Mouse (Mus musculus): ENCODE data around the gene Pid1. TPM values are rescaled to one million over a fixed set of nuclear protein-coding genes. Genes with fewer than 3 reads are reported as not detected.

Gene Pid1
- polyA plus RNA-seq, 1 experiment from 2014 or later, result 15.8 TPM

DNA sequence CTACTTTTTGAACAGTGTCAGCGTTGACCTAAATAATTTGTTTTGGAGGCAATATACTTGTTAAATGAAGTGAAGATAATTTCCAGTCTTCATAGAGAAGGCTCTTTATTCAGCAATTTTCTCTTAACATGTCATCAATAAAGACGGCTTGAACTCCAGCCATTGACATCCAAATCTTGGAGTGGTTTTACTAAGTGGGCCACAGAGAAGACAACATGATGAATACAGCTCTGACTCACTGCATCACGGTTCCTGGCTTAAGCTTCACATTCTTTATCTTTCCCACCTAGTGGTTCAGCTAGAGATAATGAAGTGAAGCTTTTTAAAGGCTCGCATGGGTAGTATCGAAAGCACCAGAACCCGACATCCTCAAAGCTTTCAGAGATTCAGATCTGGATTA, 276.7 kb downstream of the Pid1 start:
- DNase-seq (ENCODE audit: low spot score), result no peak
- 47% methylated on average over 6 of the region's 6 CpGs for WGBS
- Histone ChIP-seq H3K4me1 (replicated peaks; ENCODE audit: control insufficient read depth, insufficient read depth) (no peaks in the 10 kb centered on the region), H3K4me3 (ENCODE audit: low read depth, low read length) (no peak overlapping the region), H3K27me3 (ENCODE audit: control insufficient read depth, insufficient read depth, low read length) (no peaks in the 10 kb centered on the region), H3K27ac (replicated peaks) (no peak overlapping the region), H3K36me3 (ENCODE audit: control insufficient read depth, insufficient read depth, low read length) (no peaks in the 10 kb centered on the region), H3K9me3 (ENCODE audit: control insufficient read depth, low read length) (no peaks in the 10 kb centered on the region), H3K4me2 (replicated peaks; ENCODE audit: low read depth) (no peak overlapping the region), H3K9ac (ENCODE audit: low read length) (no peak overlapping the region)
- no peak for ATAC-seq (ENCODE audit: low FRiP score, low TSS enrichment)
- TF ChIP-seq CTCF (IDR thresholded peaks at IDR 0.05; ENCODE audit: low read depth) (no peak), EP300 (optimal IDR thresholded peaks at IDR 0.05) (no peak)

DNA sequence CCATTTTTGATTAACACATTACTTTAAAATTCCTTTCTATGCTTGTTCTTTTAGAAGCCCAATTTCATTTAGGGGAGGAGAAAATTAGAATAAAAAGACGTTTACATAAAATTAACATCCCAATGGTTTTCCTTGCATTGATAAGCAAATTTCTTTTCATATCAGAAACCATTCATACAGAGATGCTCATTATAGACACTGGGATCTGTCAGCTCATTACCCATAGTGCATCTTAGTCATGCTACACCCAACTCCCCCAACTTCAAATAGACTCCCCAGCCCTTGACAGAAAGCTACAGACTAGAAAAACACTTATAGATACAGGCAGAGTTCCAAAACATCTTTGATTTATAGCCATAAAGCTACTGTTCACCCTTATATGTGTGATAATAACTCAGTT, 277.5 kb downstream of the Pid1 start:
- no peaks in the 10 kb centered on the region for H3K36me3 ChIP-seq (ENCODE audit: control insufficient read depth, insufficient read depth, low read length)
- H3K9me3 ChIP-seq (ENCODE audit: control insufficient read depth, low read length), result no peaks in the 10 kb centered on the region
- no peak overlapping the region for H3K9ac ChIP-seq (ENCODE audit: low read length)
- no peak overlapping the region for H3K4me2 ChIP-seq (replicated peaks; ENCODE audit: low read depth)
- WGBS, result 81% methylated on average over 1 of the region's 1 CpGs
- ATAC-seq (ENCODE audit: low FRiP score, low TSS enrichment), result no peak
- TF ChIP-seq EP300 (optimal IDR thresholded peaks at IDR 0.05), result no peak
- no peaks in the 10 kb centered on the region for H3K4me1 ChIP-seq (replicated peaks; ENCODE audit: control insufficient read depth, insufficient read depth)
- H3K27ac ChIP-seq (replicated peaks), result no peak overlapping the region
- no peak overlapping the region for H3K4me3 ChIP-seq (ENCODE audit: low read depth, low read length)
- no peak for DNase-seq (ENCODE audit: low spot score)
- H3K27me3 ChIP-seq (ENCODE audit: control insufficient read depth, insufficient read depth, low read length), result no peaks in the 10 kb centered on the region

GRCm38 (mm10) chr1:84085361-84085760, 278.6 kb downstream of the Pid1 start:
- H3K27ac ChIP-seq (replicated peaks), result no peak overlapping the region
- 79% methylated on average over 3 of the region's 3 CpGs for WGBS
- H3K36me3 ChIP-seq (ENCODE audit: control insufficient read depth, insufficient read depth, low read length), result no peaks in the 10 kb centered on the region
- ATAC-seq (ENCODE audit: low FRiP score, low TSS enrichment), result no peak
- H3K27me3 ChIP-seq (ENCODE audit: control insufficient read depth, insufficient read depth, low read length), result no peaks in the 10 kb centered on the region
- H3K9me3 ChIP-seq (ENCODE audit: control insufficient read depth, low read length), result no peaks in the 10 kb centered on the region
- TF ChIP-seq EP300 (optimal IDR thresholded peaks at IDR 0.05) (no peak), CTCF (IDR thresholded peaks at IDR 0.05; ENCODE audit: low read depth) (no peak)
- H3K4me3 ChIP-seq (ENCODE audit: low read depth, low read length), result no peak overlapping the region
- no peak overlapping the region for H3K4me2 ChIP-seq (replicated peaks; ENCODE audit: low read depth)
- DNase-seq (ENCODE audit: low spot score), result no peak
- H3K4me1 ChIP-seq (replicated peaks; ENCODE audit: control insufficient read depth, insufficient read depth), result no peaks in the 10 kb centered on the region
- no peak overlapping the region for H3K9ac ChIP-seq (ENCODE audit: low read length)

DNA sequence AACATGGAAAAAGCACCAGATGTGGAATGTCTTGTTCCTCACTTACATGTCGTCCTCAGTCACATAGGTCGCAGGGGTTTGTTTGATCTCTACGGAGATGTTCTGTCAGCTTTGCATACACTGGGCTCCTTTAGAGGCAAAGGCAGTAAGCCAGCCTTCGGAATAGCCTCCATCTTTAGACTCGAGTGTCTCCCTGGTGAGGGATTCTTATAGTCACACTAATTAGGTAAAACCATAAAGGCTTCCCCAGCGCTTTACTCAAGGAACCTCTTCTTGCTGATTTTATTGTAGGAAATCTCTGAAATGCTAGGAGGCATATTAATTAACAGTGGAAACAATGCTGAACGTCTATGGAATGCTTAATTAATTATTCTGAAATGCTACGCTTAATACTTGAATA, 284.4 kb downstream of the Pid1 start:
- no peak for TF ChIP-seq CTCF (IDR thresholded peaks at IDR 0.05; ENCODE audit: low read depth)
- TF ChIP-seq EP300 (optimal IDR thresholded peaks at IDR 0.05), result no peak
- H3K9ac ChIP-seq (ENCODE audit: low read length), result no peak overlapping the region
- DNase-seq (ENCODE audit: low spot score), result no peak
- H3K4me3 ChIP-seq (ENCODE audit: low read depth, low read length), result no peak overlapping the region
- H3K27me3 ChIP-seq (ENCODE audit: control insufficient read depth, insufficient read depth, low read length), result no peaks in the 10 kb centered on the region
- H3K27ac ChIP-seq (replicated peaks), result no peak overlapping the region
- 66% methylated on average over 8 of the region's 8 CpGs for WGBS
- H3K36me3 ChIP-seq (ENCODE audit: control insufficient read depth, insufficient read depth, low read length), result no peaks in the 10 kb centered on the region
- no peaks in the 10 kb centered on the region for H3K4me1 ChIP-seq (replicated peaks; ENCODE audit: control insufficient read depth, insufficient read depth)
- H3K4me2 ChIP-seq (replicated peaks; ENCODE audit: low read depth), result no peak overlapping the region
- no peaks in the 10 kb centered on the region for H3K9me3 ChIP-seq (ENCODE audit: control insufficient read depth, low read length)
- ATAC-seq (ENCODE audit: low FRiP score, low TSS enrichment), result no peak

GRCm38 (mm10) chr1:84077023-84077422, 287.0 kb downstream of the Pid1 start:
- H3K4me2 ChIP-seq (replicated peaks; ENCODE audit: low read depth), result no peak overlapping the region
- H3K4me1 ChIP-seq (replicated peaks; ENCODE audit: control insufficient read depth, insufficient read depth), result no peaks in the 10 kb centered on the region
- H3K27me3 ChIP-seq (ENCODE audit: control insufficient read depth, insufficient read depth, low read length), result no peaks in the 10 kb centered on the region
- H3K4me3 ChIP-seq (ENCODE audit: low read depth, low read length), result no peak overlapping the region
- ATAC-seq (ENCODE audit: low FRiP score, low TSS enrichment) (no peak), DNase-seq (ENCODE audit: low spot score) (no peak)
- H3K9ac ChIP-seq (ENCODE audit: low read length), result no peak overlapping the region
- 22% methylated on average over 1 of the region's 1 CpGs for WGBS
- H3K27ac ChIP-seq (replicated peaks), result no peak overlapping the region
- no peaks in the 10 kb centered on the region for H3K36me3 ChIP-seq (ENCODE audit: control insufficient read depth, insufficient read depth, low read length)
- no peaks in the 10 kb centered on the region for H3K9me3 ChIP-seq (ENCODE audit: control insufficient read depth, low read length)
- TF ChIP-seq EP300 (optimal IDR thresholded peaks at IDR 0.05), result no peak

GRCm38 (mm10) chr1:84056884-84057630, 306.9 kb downstream of the Pid1 start:
- Histone ChIP-seq H3K9ac (ENCODE audit: low read length) (no peak overlapping the region), H3K4me2 (replicated peaks; ENCODE audit: low read depth) (no peak overlapping the region), H3K4me1 (replicated peaks; ENCODE audit: control insufficient read depth, insufficient read depth) (no peaks in the 10 kb centered on the region), H3K27me3 (ENCODE audit: control insufficient read depth, insufficient read depth, low read length) (no peaks in the 10 kb centered on the region), H3K27ac (replicated peaks) (no peak overlapping the region), H3K9me3 (ENCODE audit: control insufficient read depth, low read length) (no peaks in the 10 kb centered on the region), H3K36me3 (ENCODE audit: control insufficient read depth, insufficient read depth, low read length) (no peaks in the 10 kb centered on the region), H3K4me3 (ENCODE audit: low read depth, low read length) (no peak overlapping the region)
- no peak for ATAC-seq (ENCODE audit: low FRiP score, low TSS enrichment)
- 74% methylated on average over 5 of the region's 5 CpGs for WGBS
- no peak for TF ChIP-seq CTCF (IDR thresholded peaks at IDR 0.05; ENCODE audit: low read depth)
- no peak for TF ChIP-seq EP300 (optimal IDR thresholded peaks at IDR 0.05)
- DNase-seq (ENCODE audit: low spot score), result no peak

Data from stomach, postnatal 0 days (tissue).